Mouse (Mus musculus) stomach, embryonic 16.5 days (tissue): Measurements from ENCODE around the gene Fxyd4. TPM values are rescaled to one million over a fixed set of nuclear protein-coding genes. Genes with fewer than 3 reads are reported as not detected.

Experiments
- ATAC-seq: fragments of 200-750 bp; cut with Nextera tagmentation; 2 replicates; pipeline ENCODE4 v1.8.0; 2017; ENCODE audit warnings: moderate number of reproducible peaks, moderate TSS enrichment; ENCODE audit not compliant: insufficient read depth, low FRiP score
- H3K27ac ChIP-seq: fragments of 300-500 bp; sonication (generic); 2 replicates; pipeline ENCODE4 v1.5.1; 2014; ENCODE audit warnings: low read length
- H3K27me3 ChIP-seq: fragments of 300-500 bp; sonication (generic); 2 replicates; pipeline ENCODE4 v1.6.1; 2014; ENCODE audit warnings: low read length, control low read depth, mixed read lengths; ENCODE audit not compliant: control insufficient read depth, insufficient read depth
- H3K36me3 ChIP-seq: fragments of 300-500 bp; sonication (generic); 2 replicates; pipeline ENCODE4 v1.6.1; 2014; ENCODE audit warnings: low read length; ENCODE audit not compliant: control insufficient read depth, insufficient read depth
- H3K4me1 ChIP-seq: fragments of 300-500 bp; sonication (generic); 2 replicates; pipeline ENCODE4 v1.6.1; 2014; ENCODE audit warnings: low read length, control low read depth, mixed read lengths; ENCODE audit not compliant: control insufficient read depth, insufficient read depth
- H3K4me2 ChIP-seq: fragments of 300-500 bp; sonication (generic); 2 replicates; pipeline ENCODE4 v1.6.1; 2014; ENCODE audit warnings: low read depth, low read length, mixed read lengths
- H3K4me3 ChIP-seq: fragments of 300-500 bp; sonication (generic); replicated peaks from 2 replicates; pipeline ENCODE4 v1.5.1; 2014; ENCODE audit warnings: mild to moderate bottlenecking, low read length
- H3K9ac ChIP-seq: fragments of 300-500 bp; sonication (generic); 2 replicates; pipeline ENCODE4 v1.6.1; 2014; ENCODE audit warnings: low read length
- H3K9me3 ChIP-seq: fragments of 300-500 bp; sonication (generic); replicated peaks from 2 replicates; pipeline ENCODE4 v1.6.1; 2016; ENCODE audit warnings: low read length, control low read depth; ENCODE audit not compliant: control insufficient read depth
- WGBS: fragments of 180-500 bp; shearing (Covaris S2); extraction: QIAGEN DNeasy Blood & Tissue Kit; methylation state at CpG from one replicate; pipeline ENCODE4 v1.1.7; 2014; 5-methylcytosine and 5-hydroxymethylcytosine counted together
- polyA plus RNA-seq: library from polyadenylated mRNA; unstranded; fragments of >200 nt; fragmentation: Nextera tagmentation; extraction: Ambion mirVana; gene quantifications from 2 replicates; pipeline ENCODE4 v1.2.1, GENCODE M21; 2015

Gene Fxyd4
- polyA plus RNA-seq, 1 experiment from 2014 or later = 2.4 TPM

DNA sequence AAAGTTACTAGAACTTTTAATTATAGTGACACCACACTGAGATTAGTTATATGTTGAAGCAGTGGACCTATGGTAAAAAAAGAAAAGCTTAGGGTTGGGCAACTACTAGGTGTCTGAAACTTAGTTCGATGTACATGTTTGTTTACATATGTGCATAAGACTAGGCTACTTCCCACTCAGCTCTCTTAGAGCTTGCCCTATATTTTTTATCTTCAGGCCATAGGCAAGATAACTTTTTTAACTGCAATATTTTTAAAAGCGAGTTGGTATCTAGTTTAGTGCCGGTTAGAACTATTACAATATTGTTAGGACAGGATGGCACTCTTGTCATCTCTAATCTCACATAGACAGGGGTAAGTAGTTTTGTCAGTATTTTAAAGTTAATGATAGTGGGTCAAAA lies 15.5 kb downstream of the Fxyd4 start:
- Histone ChIP-seq H3K9ac (no peak overlapping the region), H3K4me1 (peaks cover 11% of the 10 kb centered on the region; the same call in 1 of the 2 replicates), H3K9me3 (no peaks in the 10 kb centered on the region), H3K4me2 (no peak overlapping the region), H3K4me3 (no peak overlapping the region), H3K36me3 (peaks cover 19% of the 10 kb centered on the region), H3K27me3 (no peaks in the 10 kb centered on the region), H3K27ac (no peak overlapping the region)
- no peak for ATAC-seq
- WGBS = 82% methylated on average over 3 of the region's 3 CpGs

DNA sequence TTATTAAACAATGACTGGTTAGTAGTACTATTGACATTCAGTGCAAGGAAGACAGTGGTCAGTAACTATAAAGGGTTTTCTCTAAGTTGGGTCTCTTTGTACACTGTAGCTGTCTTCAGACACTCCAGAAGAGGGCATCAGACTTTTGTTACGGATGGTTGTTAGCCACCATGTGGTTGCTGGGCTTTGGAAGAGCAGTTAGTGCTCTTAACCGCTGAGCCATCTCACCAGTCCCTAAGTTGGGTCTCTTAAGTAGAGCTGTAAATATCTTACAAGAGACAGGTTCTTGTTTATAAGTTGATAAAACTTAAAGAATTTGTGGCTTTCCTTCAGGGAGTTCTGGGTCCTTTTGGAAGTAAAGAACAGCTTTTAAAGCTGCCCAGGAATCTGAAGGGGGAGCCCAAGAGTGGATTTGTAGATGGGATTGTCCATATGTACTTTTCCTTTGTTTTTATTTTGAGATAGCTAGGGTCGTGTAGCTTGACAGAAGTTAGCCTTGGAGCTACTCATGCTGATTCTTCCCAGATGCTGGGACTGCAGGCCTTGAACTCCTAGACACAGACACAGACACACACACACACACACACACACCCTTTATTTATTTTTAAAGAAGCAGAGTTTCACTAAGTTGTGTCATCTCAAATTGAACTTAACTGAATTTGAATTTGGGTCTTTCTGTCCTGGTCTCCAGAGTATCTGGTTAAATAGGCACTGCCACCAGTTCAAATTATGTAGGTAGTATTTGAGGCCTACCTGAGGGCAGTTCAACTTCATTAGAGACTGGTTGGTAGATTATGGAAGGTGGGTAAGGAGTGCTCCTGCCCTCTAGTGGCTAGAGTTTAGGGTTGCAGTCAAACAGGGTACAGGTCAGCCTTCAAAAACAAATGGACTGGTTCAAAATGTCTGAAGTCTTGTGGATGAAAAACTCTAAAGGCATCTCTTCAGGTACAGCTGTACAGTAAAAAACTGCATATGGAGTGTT lies 16.5 kb downstream of the Fxyd4 start:
- WGBS = 38% methylated on average over 3 of the region's 3 CpGs

DNA sequence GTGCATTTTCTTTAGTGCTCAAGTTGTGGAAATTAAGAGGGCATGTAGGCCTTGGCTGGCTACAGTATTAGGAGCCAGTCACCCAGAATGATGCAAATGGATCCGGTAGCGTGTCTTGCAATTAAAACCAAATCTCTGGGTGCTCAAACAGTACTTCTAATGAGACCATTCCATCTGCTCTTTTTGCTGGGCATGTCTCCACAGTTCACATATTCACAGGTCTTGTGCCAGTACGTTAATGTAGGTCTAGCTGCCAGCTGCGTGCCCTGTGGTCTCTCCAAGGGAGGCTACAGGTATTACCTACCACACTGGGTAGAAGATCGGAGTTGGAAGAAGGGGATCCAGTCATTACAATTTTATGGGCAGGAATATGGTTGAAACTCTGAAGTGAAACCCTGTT lies 19.4 kb downstream of the Fxyd4 start:
- Histone ChIP-seq H3K27ac (peak overlapping the region; percentile 99), H3K36me3 (peaks cover 8% of the 10 kb centered on the region; the same call in 1 of the 2 replicates), H3K4me1 (peaks cover 32% of the 10 kb centered on the region), H3K4me2 (peak overlapping the region; percentile 92), H3K27me3 (no peaks in the 10 kb centered on the region), H3K4me3 (peak overlapping the region; percentile 83), H3K9ac (peak overlapping the region; percentile 90), H3K9me3 (no peaks in the 10 kb centered on the region)
- no peak for ATAC-seq
- WGBS = 14% methylated on average over 5 of the region's 5 CpGs

More for the DNA sequence above, 16.5 kb downstream of the Fxyd4 start:
- Histone ChIP-seq H3K4me2 (no peak overlapping the region), H3K4me3 (no peak overlapping the region), H3K9me3 (no peaks in the 10 kb centered on the region), H3K27me3 (no peaks in the 10 kb centered on the region), H3K4me1 (peaks cover 17% of the 10 kb centered on the region), H3K36me3 (peaks cover 14% of the 10 kb centered on the region), H3K9ac (no peak overlapping the region), H3K27ac (no peak overlapping the region)
- ATAC-seq = no peak

- peaks cover 8% of the 10 kb centered on the region; the same call in 1 of the 2 replicates for H3K36me3 ChIP-seq
- H3K27ac ChIP-seq = peak overlapping the region; percentile 99
- H3K4me1 ChIP-seq = peaks cover 32% of the 10 kb centered on the region
- peak overlapping the region; percentile 92 for H3K4me2 ChIP-seq
- WGBS = under 1% methylated on average over 21 of the region's 21 CpGs
- no peaks in the 10 kb centered on the region for H3K27me3 ChIP-seq
- no peaks in the 10 kb centered on the region for H3K9me3 ChIP-seq
- peak; percentile 79 for ATAC-seq
- peak overlapping the region; percentile 83 for H3K4me3 ChIP-seq
- peak overlapping the region; percentile 90 for H3K9ac ChIP-seq
Observed at GRCm38 (mm10) chr6:117917576-117917975, 19.9 kb downstream of the Fxyd4 start.

DNA sequence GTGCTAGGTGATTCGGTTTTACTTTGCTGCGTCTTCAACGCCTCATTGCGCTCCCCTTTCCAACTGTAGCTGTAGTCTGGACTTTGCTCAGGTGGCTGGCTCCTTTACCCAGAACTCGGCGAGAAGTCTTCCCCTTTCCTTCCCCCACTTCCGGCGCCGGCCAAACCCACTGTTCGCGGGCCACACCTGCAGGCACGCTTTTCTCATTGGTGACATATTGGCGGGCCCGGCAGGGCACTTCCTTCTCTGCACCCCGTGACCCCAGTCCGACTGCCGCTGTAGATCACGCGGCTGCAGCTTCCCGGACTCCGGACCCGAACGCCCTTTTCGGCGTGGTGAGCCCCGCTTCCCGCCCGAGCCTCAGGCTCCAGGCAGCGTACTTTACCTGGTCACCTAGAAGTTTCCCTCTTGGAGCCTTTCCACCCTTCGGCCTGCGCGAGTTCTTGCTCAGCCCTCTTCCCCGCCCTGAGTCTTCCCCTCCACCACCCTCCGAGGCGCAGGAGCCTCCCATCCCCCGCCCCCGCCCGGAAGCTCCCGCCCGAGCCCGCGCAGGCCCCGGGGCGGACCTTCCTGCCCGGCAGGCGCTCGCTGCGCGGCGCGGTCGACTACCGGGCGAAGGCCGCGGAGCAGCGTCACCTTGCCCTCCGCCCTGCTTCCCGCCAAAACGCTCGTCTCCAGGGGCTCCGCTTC lies 20.6 kb downstream of the Fxyd4 start:
- Histone ChIP-seq H3K4me3 (peak overlapping the region; percentile 83), H3K9ac (peak overlapping the region; percentile 90), H3K27me3 (no peaks in the 10 kb centered on the region), H3K4me2 (peak overlapping the region; percentile 92), H3K36me3 (peaks cover 5% of the 10 kb centered on the region; the same call in 1 of the 2 replicates), H3K27ac (peak overlapping the region; percentile 99), H3K4me1 (peaks cover 32% of the 10 kb centered on the region), H3K9me3 (no peaks in the 10 kb centered on the region)
- WGBS = under 1% methylated on average over 62 of the region's 62 CpGs
- ATAC-seq = peak; percentile 95

- 2% methylated on average over 12 of the region's 12 CpGs for WGBS
- ATAC-seq = no peak
- Histone ChIP-seq H3K4me1 (peaks cover 32% of the 10 kb centered on the region), H3K4me2 (peak overlapping the region; percentile 92), H3K9ac (peak overlapping the region; percentile 90), H3K27ac (peak overlapping the region; percentile 99), H3K9me3 (no peaks in the 10 kb centered on the region), H3K4me3 (peak overlapping the region; percentile 83), H3K36me3 (0 out of 2 replicates have a peak, but pooled peaks cover 3% of the 10 kb centered on the region), H3K27me3 (no peaks in the 10 kb centered on the region)
Observed at GRCm38 (mm10) chr6:117916205-117916736, 21.2 kb downstream of the Fxyd4 start.

DNA sequence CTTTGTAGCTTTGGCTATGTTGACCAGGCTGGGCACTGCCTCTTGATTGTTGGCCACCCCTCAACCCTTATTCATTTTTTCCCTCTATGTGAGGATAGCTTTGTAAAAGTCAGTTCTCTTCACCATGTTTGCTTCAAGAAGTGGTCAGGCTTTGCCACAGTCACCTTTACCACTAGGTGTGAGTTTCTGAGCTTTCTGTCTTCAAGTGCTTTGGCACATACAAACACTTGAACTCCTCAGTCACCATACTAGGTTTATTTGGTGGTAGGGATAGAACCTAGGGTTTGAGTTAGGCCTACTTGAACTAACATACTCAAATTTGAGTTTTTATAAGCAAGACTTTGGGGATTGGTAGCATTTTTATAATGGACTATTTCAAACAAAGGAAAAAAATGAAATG lies 23.0 kb downstream of the Fxyd4 start:
- Histone ChIP-seq H3K4me2 (no peak overlapping the region), H3K36me3 (0 out of 2 replicates have a peak, but pooled peaks cover 3% of the 10 kb centered on the region), H3K27ac (no peak overlapping the region), H3K9ac (no peak overlapping the region), H3K9me3 (no peaks in the 10 kb centered on the region), H3K4me1 (peaks cover 36% of the 10 kb centered on the region), H3K4me3 (no peak overlapping the region), H3K27me3 (no peaks in the 10 kb centered on the region)
- no peak for ATAC-seq

GRCm38 (mm10) chr6:117910120-117910661 lies 27.3 kb downstream of the Fxyd4 start:
- H3K4me3 ChIP-seq = no peak overlapping the region

More at GRCm38 (mm10) chr6:117910120-117910661, 27.3 kb downstream of the Fxyd4 start:
- Histone ChIP-seq H3K9me3 (no peaks in the 10 kb centered on the region), H3K27ac (no peak overlapping the region), H3K36me3 (no peaks in the 10 kb centered on the region), H3K9ac (no peak overlapping the region), H3K4me1 (peaks cover 29% of the 10 kb centered on the region), H3K27me3 (no peaks in the 10 kb centered on the region), H3K4me2 (no peak overlapping the region)
- ATAC-seq = no peak
- 77% methylated on average over 6 of the region's 6 CpGs for WGBS
